Mouse (Mus musculus) stomach, embryonic 16.5 days (tissue): Measurements from ENCODE around the gene Hsh2d. TPM values are rescaled to one million over a fixed set of nuclear protein-coding genes. Genes with fewer than 3 reads are reported as not detected.

ENCODE experiments used
- ATAC-seq: fragments of 200-750 bp; cut with Nextera tagmentation; 2 replicates; pipeline ENCODE4 v1.8.0; 2017; ENCODE audit warnings: moderate number of reproducible peaks, moderate TSS enrichment; ENCODE audit not compliant: insufficient read depth, low FRiP score
- H3K27ac ChIP-seq: fragments of 300-500 bp; sonication (generic); 2 replicates; pipeline ENCODE4 v1.5.1; 2014; ENCODE audit warnings: low read length
- H3K27me3 ChIP-seq: fragments of 300-500 bp; sonication (generic); 2 replicates; pipeline ENCODE4 v1.6.1; 2014; ENCODE audit warnings: low read length, control low read depth, mixed read lengths; ENCODE audit not compliant: control insufficient read depth, insufficient read depth
- H3K36me3 ChIP-seq: fragments of 300-500 bp; sonication (generic); 2 replicates; pipeline ENCODE4 v1.6.1; 2014; ENCODE audit warnings: low read length; ENCODE audit not compliant: control insufficient read depth, insufficient read depth
- H3K4me1 ChIP-seq: fragments of 300-500 bp; sonication (generic); 2 replicates; pipeline ENCODE4 v1.6.1; 2014; ENCODE audit warnings: low read length, control low read depth, mixed read lengths; ENCODE audit not compliant: control insufficient read depth, insufficient read depth
- H3K4me2 ChIP-seq: fragments of 300-500 bp; sonication (generic); 2 replicates; pipeline ENCODE4 v1.6.1; 2014; ENCODE audit warnings: low read depth, low read length, mixed read lengths
- H3K4me3 ChIP-seq: fragments of 300-500 bp; sonication (generic); replicated peaks from 2 replicates; pipeline ENCODE4 v1.5.1; 2014; ENCODE audit warnings: mild to moderate bottlenecking, low read length
- H3K9ac ChIP-seq: fragments of 300-500 bp; sonication (generic); 2 replicates; pipeline ENCODE4 v1.6.1; 2014; ENCODE audit warnings: low read length
- H3K9me3 ChIP-seq: fragments of 300-500 bp; sonication (generic); replicated peaks from 2 replicates; pipeline ENCODE4 v1.6.1; 2016; ENCODE audit warnings: low read length, control low read depth; ENCODE audit not compliant: control insufficient read depth
- WGBS: fragments of 180-500 bp; shearing (Covaris S2); extraction: QIAGEN DNeasy Blood & Tissue Kit; methylation state at CpG from one replicate; pipeline ENCODE4 v1.1.7; 2014; 5-methylcytosine and 5-hydroxymethylcytosine counted together
- polyA plus RNA-seq: library from polyadenylated mRNA; unstranded; fragments of >200 nt; fragmentation: Nextera tagmentation; extraction: Ambion mirVana; gene quantifications from 2 replicates; pipeline ENCODE4 v1.2.1, GENCODE M21; 2015

Hsh2d gene
- polyA plus RNA-seq, 1 experiment from 2014 or later: 1.4 TPM

GRCm38 (mm10) chr8:72151418-72152078, 37.9 kb upstream of the Hsh2d start:
- H3K9ac ChIP-seq: no peak overlapping the region
- no peaks in the 10 kb centered on the region for H3K27me3 ChIP-seq
- ATAC-seq: no peak
- no peak overlapping the region for H3K27ac ChIP-seq
- no peak overlapping the region for H3K4me2 ChIP-seq
- H3K9me3 ChIP-seq: no peaks in the 10 kb centered on the region
- no peak overlapping the region for H3K4me3 ChIP-seq
- peaks cover 6% of the 10 kb centered on the region for H3K4me1 ChIP-seq
- H3K36me3 ChIP-seq: peaks cover 47% of the 10 kb centered on the region
- 81% methylated on average over 3 of the region's 3 CpGs for WGBS

DNA sequence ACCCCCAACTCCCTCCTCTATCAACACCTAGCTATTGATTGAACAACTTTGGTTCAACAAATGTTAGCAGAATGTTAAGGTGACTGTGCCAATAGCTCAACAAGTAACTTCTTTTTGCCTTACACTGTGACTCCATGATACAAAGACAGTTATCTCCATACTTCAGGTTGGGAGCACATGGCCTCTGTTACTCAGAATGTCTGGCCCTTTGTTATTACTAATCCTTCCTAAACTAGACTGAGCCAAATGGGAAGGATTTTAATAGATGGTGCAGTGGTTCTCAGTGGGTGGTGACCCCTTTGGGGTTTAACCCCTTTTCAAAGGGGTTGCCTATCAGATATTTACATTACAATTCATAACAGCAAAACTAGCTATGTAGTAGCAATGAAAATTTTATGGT, 36.1 kb upstream of the Hsh2d start:
- Histone ChIP-seq H3K9ac (no peak overlapping the region), H3K36me3 (peaks cover 31% of the 10 kb centered on the region; the same call in 1 of the 2 replicates), H3K4me2 (no peak overlapping the region), H3K4me3 (no peak overlapping the region), H3K27me3 (no peaks in the 10 kb centered on the region), H3K27ac (no peak overlapping the region), H3K9me3 (no peaks in the 10 kb centered on the region), H3K4me1 (no peaks in the 10 kb centered on the region)
- no peak for ATAC-seq

DNA sequence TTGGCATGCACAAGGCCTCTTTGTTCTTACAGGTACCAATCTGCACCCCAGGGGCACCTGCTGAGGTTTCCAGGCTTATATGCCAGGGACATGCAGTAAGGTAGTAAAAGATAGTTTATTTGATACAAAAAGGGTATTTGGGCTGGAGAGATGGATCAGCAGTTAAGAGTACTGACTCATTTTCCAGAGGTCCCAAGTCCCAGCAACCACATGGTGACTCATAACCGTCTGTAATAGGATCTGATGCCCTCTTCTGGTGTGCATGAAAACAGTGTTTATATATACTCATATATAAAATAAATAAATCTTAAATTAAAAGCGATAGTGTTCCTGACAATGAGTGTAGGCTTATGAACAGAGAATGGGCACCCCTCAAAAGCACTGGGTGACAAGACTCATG, 31.3 kb upstream of the Hsh2d start:
- Histone ChIP-seq H3K9me3 (no peaks in the 10 kb centered on the region), H3K27ac (no peak overlapping the region), H3K9ac (no peak overlapping the region), H3K27me3 (no peaks in the 10 kb centered on the region), H3K36me3 (peaks cover 8% of the 10 kb centered on the region; the same call in 1 of the 2 replicates), H3K4me1 (peaks cover 19% of the 10 kb centered on the region), H3K4me3 (no peak overlapping the region), H3K4me2 (no peak overlapping the region)
- no peak for ATAC-seq
- 69% methylated on average over 2 of the region's 2 CpGs for WGBS

DNA sequence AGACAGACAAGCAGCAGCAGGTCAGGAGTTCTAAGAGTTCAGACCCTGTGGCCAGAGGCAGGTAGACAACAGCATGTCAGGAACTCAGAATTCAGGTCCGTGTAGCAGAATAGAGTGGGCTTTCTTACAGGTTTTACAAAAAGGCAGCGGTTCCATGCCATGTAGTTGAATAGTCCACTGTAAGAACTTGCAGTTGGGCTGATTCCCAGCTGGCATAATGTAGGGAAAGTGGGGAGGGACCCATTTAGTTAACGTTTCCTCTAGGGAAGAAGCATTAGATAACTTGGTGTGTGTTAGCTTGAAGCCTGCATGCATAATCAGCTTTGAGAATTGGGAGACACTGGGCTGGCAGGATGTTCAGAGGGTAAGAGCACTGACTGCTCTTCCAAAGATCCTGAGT, 30.7 kb upstream of the Hsh2d start:
- no peaks in the 10 kb centered on the region for H3K9me3 ChIP-seq
- H3K4me1 ChIP-seq: peaks cover 19% of the 10 kb centered on the region
- no peak for ATAC-seq
- H3K4me3 ChIP-seq: no peak overlapping the region
- no peak overlapping the region for H3K27ac ChIP-seq
- no peaks in the 10 kb centered on the region for H3K27me3 ChIP-seq
- 80% methylated on average over 3 of the region's 3 CpGs for WGBS
- no peak overlapping the region for H3K4me2 ChIP-seq
- H3K9ac ChIP-seq: no peak overlapping the region
- H3K36me3 ChIP-seq: 0 out of 2 replicates have a peak, but pooled peaks cover 2% of the 10 kb centered on the region

DNA sequence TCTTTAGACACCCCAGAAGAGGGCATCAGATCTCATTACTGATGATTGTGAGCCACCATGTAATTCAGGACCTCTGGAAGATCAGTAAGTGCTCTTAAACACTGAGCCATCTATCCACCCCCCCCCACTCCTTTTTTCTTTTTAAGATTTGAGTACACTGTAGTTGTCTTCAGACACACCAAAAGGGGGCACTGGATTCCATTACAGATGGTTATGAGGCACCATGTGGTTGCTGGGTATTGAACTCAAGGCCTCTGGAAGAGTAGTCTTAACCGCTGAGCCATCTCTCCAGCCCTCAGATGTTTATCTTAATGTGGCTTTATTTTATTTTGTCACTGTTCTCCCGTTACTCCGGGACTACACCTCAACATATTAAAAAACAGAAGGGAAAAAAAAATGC, 29.4 kb upstream of the Hsh2d start:
- ATAC-seq: no peak
- Histone ChIP-seq H3K4me3 (peak overlapping the region; percentile 48), H3K9ac (peak overlapping the region; percentile 77; the same call in 1 of the 2 replicates), H3K9me3 (no peaks in the 10 kb centered on the region), H3K27me3 (no peaks in the 10 kb centered on the region), H3K4me2 (peak overlapping the region; percentile 89), H3K36me3 (no peaks in the 10 kb centered on the region), H3K4me1 (peaks cover 19% of the 10 kb centered on the region), H3K27ac (no peak overlapping the region)
- WGBS: 52% methylated on average over 3 of the region's 3 CpGs

DNA sequence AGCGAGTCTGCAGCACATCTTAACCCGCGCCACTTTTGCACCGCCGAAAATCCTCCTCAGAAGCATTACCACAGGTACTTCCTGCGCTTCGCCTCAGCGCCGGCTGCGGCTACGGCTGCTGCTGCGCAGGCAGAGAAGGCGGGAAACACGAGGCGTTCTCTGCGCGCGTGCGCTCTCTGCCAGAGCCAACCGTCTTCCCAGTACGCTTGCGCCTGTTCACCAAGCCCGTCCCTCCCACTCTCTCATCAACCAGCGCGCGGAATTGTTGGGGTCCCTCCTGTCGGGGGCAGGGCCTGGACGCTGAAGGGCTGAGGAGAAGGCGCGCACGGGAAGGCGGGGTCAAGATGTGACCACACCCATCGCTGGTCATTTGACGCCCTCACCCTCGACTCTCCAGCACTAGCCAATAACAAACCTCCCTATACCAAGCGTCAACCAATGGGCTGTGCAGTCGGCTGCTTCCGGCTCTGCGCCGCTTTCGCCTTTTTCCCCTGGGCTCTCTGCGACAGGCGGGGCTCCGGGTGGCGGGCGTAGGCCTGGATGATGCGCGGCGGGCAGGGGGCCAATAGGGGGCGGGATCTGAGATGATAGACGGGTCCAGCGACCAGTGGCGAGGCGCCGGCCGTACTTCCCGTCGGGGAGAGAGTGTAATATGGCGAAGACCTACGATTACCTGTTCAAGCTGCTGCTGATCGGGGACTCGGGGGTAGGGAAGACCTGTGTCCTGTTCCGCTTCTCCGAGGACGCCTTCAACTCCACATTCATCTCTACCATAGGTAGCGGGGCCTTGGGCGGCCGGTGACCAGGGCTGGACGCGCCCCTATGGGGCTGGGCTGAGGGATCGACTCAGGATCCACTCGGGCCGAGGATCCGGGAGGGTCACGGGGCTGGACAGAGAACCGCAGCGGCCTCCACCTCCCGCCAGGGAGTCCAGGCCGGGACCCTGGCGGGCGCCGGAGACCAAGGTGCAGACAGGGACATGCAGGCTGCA, 28.4 kb upstream of the Hsh2d start, which contains the start of gene Rab8a:
Rab8a (plus strand) TSS at position 494 of the 991 bp plus-strand sequence.
- Histone ChIP-seq H3K4me3 (peak within 1 kb of the TSS; percentile 87), H3K27me3 (no peaks in the 10 kb centered on the region), H3K36me3 (no peaks in the 10 kb centered on the region), H3K4me2 (peak within 1 kb of the TSS; percentile 89), H3K27ac (peak within 1 kb of the TSS; percentile 70), H3K9ac (peak within 1 kb of the TSS; percentile 94), H3K4me1 (peaks cover 19% of the 10 kb centered on the region), H3K9me3 (no peaks in the 10 kb centered on the region)
- ATAC-seq: peak; percentile 99
- WGBS: under 1% methylated on average over 82 of the region's 82 CpGs

- ATAC-seq: no peak
These were observed 26.6 kb upstream of the Hsh2d start for GRCm38 (mm10) chr8:72162821-72163220.

GRCm38 (mm10) chr8:72169098-72169668, 20.3 kb upstream of the Hsh2d start:
- Histone ChIP-seq H3K4me1 (no peaks in the 10 kb centered on the region), H3K9me3 (no peaks in the 10 kb centered on the region), H3K4me3 (no peak overlapping the region), H3K4me2 (no peak overlapping the region), H3K36me3 (peaks cover 35% of the 10 kb centered on the region), H3K27me3 (no peaks in the 10 kb centered on the region), H3K27ac (0 out of 2 replicates have a peak overlapping the region, but pooled peaks have one; percentile 6), H3K9ac (no peak overlapping the region)
- WGBS: 77% methylated on average over 3 of the region's 3 CpGs
- ATAC-seq: no peak

More at GRCm38 (mm10) chr8:72162821-72163220, 26.6 kb upstream of the Hsh2d start:
- Histone ChIP-seq H3K4me3 (no peak overlapping the region), H3K4me2 (peak overlapping the region; percentile 78), H3K27ac (no peak overlapping the region), H3K4me1 (peaks cover 19% of the 10 kb centered on the region), H3K36me3 (no peaks in the 10 kb centered on the region), H3K27me3 (no peaks in the 10 kb centered on the region), H3K9ac (no peak overlapping the region), H3K9me3 (no peaks in the 10 kb centered on the region)
